13 mouse cellular contexts compared by ENCODE assay signal in genomic region chr11:79612046-79612600, GRCm38 (mm10). TPM values are rescaled to one million over a fixed set of nuclear protein-coding genes. Genes with fewer than 3 reads are reported as not detected.
DNase-seq lines count a peak whose midpoint lies in the region; ATAC-seq lines count a peak whose summit lies in the region.
"Had no signal": no experiment of that assay in that cellular context is flagged by ENCODE, and none has a peak within 500 bp of the region (broad histone marks: within the 10 kb centered on the region; RNA-seq: fewer than 3 reads in every experiment).

No protein-coding gene starts in this region.

- no peak overlapping the region for H3K4me2 ChIP-seq in hindbrain, embryonic 11.5 days (replicated peaks; ENCODE audit: low read depth, low read length)
- H3K4me2 ChIP-seq: embryonic facial prominence, embryonic 13.5 days; hindbrain, embryonic 14.5 days; liver, embryonic 11.5 days; lung, embryonic 15.5 days had no signal

- DNase-seq in hindbrain, embryonic 10.5 days (ENCODE audit: low spot score), result no peak
- DNase-seq in hindbrain, embryonic 11.5 days (ENCODE audit: low spot score), result no peak
- peak; percentile 56 for DNase-seq in CD4-positive helper T cell, adult 2 months (ENCODE audit: low read depth, low spot score)
- peak; percentile 47 for DNase-seq in ZHBTc4 (ENCODE audit: low read depth, low spot score)
- DNase-seq in thymus, postnatal 10 days (ENCODE audit: low spot score in 2 of 2), result peak; percentile 73 to 82
- no peak for DNase-seq in lung, postnatal 25 days (ENCODE audit: low spot score)
- no peak for DNase-seq in left cerebral cortex, adult 8-10 months (ENCODE audit: low spot score in 2 of 2)
- DNase-seq: kidney, postnatal 10 days had no signal

- ATAC-seq in hindbrain, embryonic 11.5 days (ENCODE audit: low FRiP score), result no peak

- H3K4me1 ChIP-seq in hindbrain, embryonic 10.5 days (replicated peaks), result peaks cover 89% of the 10 kb centered on the region
- H3K4me1 ChIP-seq in hindbrain, embryonic 11.5 days (replicated peaks; ENCODE audit: control insufficient read depth, insufficient read depth, low read length), result peaks cover 26% of the 10 kb centered on the region

- H3K27ac ChIP-seq in hindbrain, embryonic 10.5 days, result peak overlapping the region; percentile 82
- H3K27ac ChIP-seq in hindbrain, embryonic 11.5 days (ENCODE audit: low read depth, low read length), result no peak overlapping the region
- H3K27ac ChIP-seq: embryonic facial prominence, embryonic 13.5 days; heart, embryonic 13.5 days; lung, embryonic 15.5 days had no signal

- 4% methylated on average over 1 of the region's 1 CpGs for WGBS in hindbrain, embryonic 10.5 days
- 10% methylated on average over 1 of the region's 1 CpGs for WGBS in hindbrain, embryonic 11.5 days

- H3K4me3 ChIP-seq in hindbrain, embryonic 10.5 days, result no peak overlapping the region
- H3K4me3 ChIP-seq in hindbrain, embryonic 11.5 days (ENCODE audit: low read depth, low read length), result no peak overlapping the region
- H3K4me3 ChIP-seq: embryonic facial prominence, embryonic 13.5 days; heart, embryonic 13.5 days; lung, embryonic 15.5 days had no signal

- peaks cover 28% of the 10 kb centered on the region for H3K27me3 ChIP-seq in hindbrain, embryonic 10.5 days (ENCODE audit: insufficient read depth, poor library complexity, severe bottlenecking)
- no peaks in the 10 kb centered on the region for H3K27me3 ChIP-seq in hindbrain, embryonic 11.5 days (ENCODE audit: control insufficient read depth, insufficient read depth, low read length)
- H3K27me3 ChIP-seq: embryonic facial prominence, embryonic 13.5 days; lung, embryonic 15.5 days had no signal

- no peak overlapping the region for H3K9ac ChIP-seq in hindbrain, embryonic 11.5 days (ENCODE audit: low read depth, low read length)
- H3K9ac ChIP-seq: embryonic facial prominence, embryonic 13.5 days; heart, embryonic 13.5 days; hindbrain, embryonic 14.5 days; lung, embryonic 15.5 days had no signal

- H3K36me3 ChIP-seq in hindbrain, embryonic 10.5 days, result no peaks in the 10 kb centered on the region
- no peaks in the 10 kb centered on the region for H3K36me3 ChIP-seq in hindbrain, embryonic 11.5 days (ENCODE audit: control insufficient read depth, insufficient read depth, low read length)
- H3K36me3 ChIP-seq: embryonic facial prominence, embryonic 13.5 days; heart, embryonic 13.5 days; lung, embryonic 15.5 days had no signal

- H3K9me3 ChIP-seq in hindbrain, embryonic 10.5 days, result no peaks in the 10 kb centered on the region
- no peaks in the 10 kb centered on the region for H3K9me3 ChIP-seq in hindbrain, embryonic 11.5 days (ENCODE audit: control insufficient read depth, low read length)
- H3K9me3 ChIP-seq: embryonic facial prominence, embryonic 13.5 days; heart, embryonic 13.5 days; lung, embryonic 15.5 days had no signal

RNA-seq across cellular contexts. Expression of gene Rab11fip4, which starts 21.1 kb away (rescaled TPM):
- 15.0 and 15.6 TPM in 2 replicates for polyA plus RNA-seq in hindbrain, embryonic 10.5 days (2016; fragmentation: Nextera tagmentation; extraction: Ambion mirVana)
- 11.5 and 11.6 TPM in 2 replicates for polyA plus RNA-seq in hindbrain, embryonic 11.5 days (2014; fragmentation: Nextera tagmentation; extraction: Ambion mirVana)
- total RNA-seq in left cerebral cortex, adult 8-10 months (2022), result 100 to 1,000 TPM; 238 to 263 (median 241) TPM

Comparison
In these comparisons a context has a peak if more than half of its experiments do, and no peak if none do; other contexts are left out.
1. DNase-seq: peak in CD4-positive helper T cell, adult 2 months (single experiment), ZHBTc4 (single experiment) and thymus, postnatal 10 days (2 of 2); none in hindbrain, embryonic 10.5 days (single experiment), hindbrain, embryonic 11.5 days (single experiment), lung, postnatal 25 days (single experiment) and left cerebral cortex, adult 8-10 months (0 of 2).